Comparison of ENCODE assay signal across 23 mouse cellular contexts in genomic region chr5:113685471-113685870, GRCm38 (mm10). TPM values are rescaled to one million over a fixed set of nuclear protein-coding genes. Genes with fewer than 3 reads are reported as not detected.
"Had no signal": no experiment of that assay in that cellular context is flagged by ENCODE, and none has a peak within 500 bp of the region (broad histone marks: within the 10 kb centered on the region; RNA-seq: fewer than 3 reads in every experiment).

No protein-coding gene starts in this region.

- H3K36me3 ChIP-seq: liver, embryonic 15.5 days; midbrain, embryonic 15.5 days; neural tube, embryonic 15.5 days had no signal

- H3K27me3 ChIP-seq: liver, embryonic 15.5 days; midbrain, embryonic 15.5 days; neural tube, embryonic 15.5 days had no signal

- H3K27ac ChIP-seq: kidney, postnatal 0 days; liver, embryonic 15.5 days; midbrain, embryonic 15.5 days; neural tube, embryonic 15.5 days had no signal

- H3K9ac ChIP-seq: liver, embryonic 15.5 days; midbrain, embryonic 15.5 days; neural tube, embryonic 15.5 days had no signal

- ATAC-seq: midbrain, embryonic 15.5 days had no signal

- H3K4me2 ChIP-seq: liver, embryonic 11.5 days; liver, embryonic 15.5 days; midbrain, embryonic 11.5 days; midbrain, embryonic 15.5 days; neural tube, embryonic 15.5 days had no signal

- H3K4me3 ChIP-seq: liver, embryonic 15.5 days; midbrain, embryonic 15.5 days; myocyte; neural tube, embryonic 15.5 days had no signal

- H3K4me1 ChIP-seq: liver, embryonic 15.5 days had no signal

- H3K9me3 ChIP-seq: liver, embryonic 15.5 days; midbrain, embryonic 15.5 days; neural tube, embryonic 15.5 days had no signal

- DNase-seq: kidney, adult 9 months; kidney, postnatal 36 days; left cerebral cortex, postnatal 4 days; lung, adult 2 months; lung, postnatal 10 days; lung, postnatal 4 days; right cerebral cortex, adult 18-20 months; thymus, adult 18-20 months; thymus, postnatal 14 days had no signal

RNA-seq across cellular contexts. Expression of gene 1700069L16Rik, which starts 39.1 kb away (rescaled TPM):
- total RNA-seq: layer of hippocampus, adult 18-20 months; layer of hippocampus, postnatal 10 days; left cerebral cortex, adult 18-20 months; left cerebral cortex, postnatal 10 days; left cerebral cortex, postnatal 4 days; megakaryocyte, adult 5-6 weeks had no signal
- polyA plus RNA-seq: kidney, postnatal 0 days; limb, embryonic 14.5 days; liver, embryonic 11.5 days; liver, embryonic 15.5 days; lung, adult 2 months; midbrain, embryonic 11.5 days; midbrain, embryonic 15.5 days; myocyte; neural tube, embryonic 11.5 days; neural tube, embryonic 15.5 days had no signal
